Mouse (Mus musculus): ENCODE measurements around the gene Cntnap5a.

DNA sequence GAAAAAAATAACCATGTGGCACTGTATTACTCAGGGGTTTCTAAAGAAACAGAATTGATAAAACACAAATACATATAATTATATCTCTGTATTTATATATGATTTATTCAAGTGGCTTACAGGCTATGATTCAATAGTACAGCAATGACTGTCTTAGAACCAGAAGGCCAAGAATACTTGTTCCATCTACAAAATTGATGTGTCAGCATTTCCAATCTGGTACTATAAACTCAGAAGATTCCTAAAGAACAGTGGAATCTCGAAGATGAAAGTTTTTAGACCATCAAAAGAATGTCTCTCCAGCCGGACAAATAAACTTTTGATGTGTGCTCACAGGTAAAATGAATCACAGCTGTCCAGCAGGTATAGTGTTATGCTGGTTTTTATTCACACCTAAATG, 331.2 kb downstream of the Cntnap5a start:
- no peak for TF ChIP-seq POLR2A (IDR thresholded peaks at IDR 0.05; ENCODE audit: borderline replicate concordance, control insufficient read depth, low read depth, low read length)
- TF ChIP-seq CTCF (IDR thresholded peaks at IDR 0.05; ENCODE audit: control insufficient read depth, insufficient read depth, low read length): no peak

All from bone marrow, adult 2 months (tissue).